Mouse (Mus musculus) small intestine, adult 2 months (tissue): ENCODE measurements around the gene C1qtnf7. TPM values are rescaled to one million over a fixed set of nuclear protein-coding genes. Genes with fewer than 3 reads are reported as not detected.

Source experiments
- H3K27ac ChIP-seq: fragments of 200-500 bp; 2 replicates; pipeline ENCODE4 v1.5.1; 2012; ENCODE audit warnings: low read depth, low read length, control low read depth, inconsistent platforms; ENCODE audit not compliant: insufficient read depth
- H3K27me3 ChIP-seq: fragments of 200-500 bp; 2 replicates; pipeline ENCODE4 v1.6.1; 2012; ENCODE audit warnings: mild to moderate bottlenecking, moderate library complexity, low read length, inconsistent platforms; ENCODE audit not compliant: control insufficient read depth, insufficient read depth
- H3K36me3 ChIP-seq: fragments of 200-500 bp; 2 replicates; pipeline ENCODE4 v1.6.1; 2012; ENCODE audit warnings: mild to moderate bottlenecking, low read length, control low read depth, inconsistent platforms; ENCODE audit not compliant: control insufficient read depth, insufficient read depth
- H3K4me1 ChIP-seq: fragments of 200-500 bp; 2 replicates; pipeline ENCODE4 v1.6.1; 2012; ENCODE audit warnings: low read length, inconsistent platforms, mixed read lengths; ENCODE audit not compliant: control insufficient read depth, insufficient read depth, insufficient read length
- H3K4me3 ChIP-seq: fragments of 200-500 bp; 2 replicates; pipeline ENCODE4 v1.5.1; 2012; ENCODE audit warnings: low read depth, mild to moderate bottlenecking, control low read depth, inconsistent platforms, low read length, moderate library complexity
- CTCF ChIP-seq: fragments of 200-500 bp; IDR thresholded peaks from 2 replicates; pipeline ENCODE4 v1.5.1; 2012; ENCODE audit warnings: low read depth, mild to moderate bottlenecking, control low read depth, inconsistent platforms, low read length, moderate library complexity, mixed read lengths; ENCODE audit not compliant: insufficient replicate concordance, insufficient read length; ENCODE audit errors: extremely low read depth
- POLR2A ChIP-seq: fragments of 200-500 bp; IDR thresholded peaks from 2 replicates; pipeline ENCODE4 v1.6.1; 2012; ENCODE audit warnings: low read depth, mild to moderate bottlenecking, control low read depth, inconsistent platforms, low read length, moderate library complexity
- WGBS: fragments of 180-500 bp; shearing (Covaris S2); methylation state at CpG from one replicate; pipeline ENCODE4 v1.1.7; 2018; 5-methylcytosine and 5-hydroxymethylcytosine counted together
- polyA plus RNA-seq: library from polyadenylated mRNA; depleted of rRNA; stranded (reverse); fragments of >200 nt; gene quantifications from 2 replicates; pipeline ENCODE4 v1.2.3, GENCODE M21; 2012

Gene C1qtnf7
- polyA plus RNA-seq, 1 experiment: 0.58 TPM

GRCm38 (mm10) chr5:43539168-43539516, 23.8 kb downstream of the C1qtnf7 start:
- Histone ChIP-seq H3K27me3 (no peaks in the 10 kb centered on the region), H3K4me1 (peaks cover 7% of the 10 kb centered on the region; the same call in 1 of the 2 replicates), H3K36me3 (no peaks in the 10 kb centered on the region), H3K4me3 (no peak overlapping the region), H3K27ac (no peak overlapping the region)
- WGBS: 42% methylated on average over 3 of the region's 3 CpGs
- TF ChIP-seq POLR2A (no peak), CTCF (no peak)

GRCm38 (mm10) chr5:43539871-43540270, 24.5 kb downstream of the C1qtnf7 start:
- no peaks in the 10 kb centered on the region for H3K27me3 ChIP-seq
- peaks cover 7% of the 10 kb centered on the region; the same call in 1 of the 2 replicates for H3K4me1 ChIP-seq
- H3K36me3 ChIP-seq: no peaks in the 10 kb centered on the region
- H3K27ac ChIP-seq: no peak overlapping the region
- TF ChIP-seq POLR2A (no peak), CTCF (no peak)
- no peak overlapping the region for H3K4me3 ChIP-seq

GRCm38 (mm10) chr5:43541492-43541891, 26.2 kb downstream of the C1qtnf7 start:
- TF ChIP-seq CTCF (no peak), POLR2A (no peak)
- 84% methylated on average over 5 of the region's 5 CpGs for WGBS

GRCm38 (mm10) chr5:43542246-43542845, 27.0 kb downstream of the C1qtnf7 start:
- Histone ChIP-seq H3K36me3 (no peaks in the 10 kb centered on the region), H3K27me3 (no peaks in the 10 kb centered on the region), H3K4me3 (no peak overlapping the region), H3K4me1 (peaks cover 7% of the 10 kb centered on the region; the same call in 1 of the 2 replicates), H3K27ac (no peak overlapping the region)
- no peak for TF ChIP-seq CTCF
- TF ChIP-seq POLR2A: no peak
- 53% methylated on average over 7 of the region's 7 CpGs for WGBS

More at GRCm38 (mm10) chr5:43541492-43541891, 26.2 kb downstream of the C1qtnf7 start:
- no peaks in the 10 kb centered on the region for H3K27me3 ChIP-seq
- peaks cover 7% of the 10 kb centered on the region; the same call in 1 of the 2 replicates for H3K4me1 ChIP-seq
- H3K27ac ChIP-seq: no peak overlapping the region
- no peaks in the 10 kb centered on the region for H3K36me3 ChIP-seq
- no peak overlapping the region for H3K4me3 ChIP-seq

- Histone ChIP-seq H3K4me1 (no peaks in the 10 kb centered on the region; the same call in 1 of the 2 replicates), H3K27ac (peak overlapping the region; percentile 13; the same call in 1 of the 2 replicates), H3K27me3 (no peaks in the 10 kb centered on the region), H3K4me3 (no peak overlapping the region), H3K36me3 (no peaks in the 10 kb centered on the region)
- WGBS: 26% methylated on average over 4 of the region's 4 CpGs
- TF ChIP-seq CTCF (no peak), POLR2A (no peak)
Measured at GRCm38 (mm10) chr5:43549951-43550350, 34.6 kb downstream of the C1qtnf7 start.

- no peaks in the 10 kb centered on the region; the same call in 1 of the 2 replicates for H3K4me1 ChIP-seq
- peak overlapping the region; percentile 13 for H3K27ac ChIP-seq
- no peaks in the 10 kb centered on the region for H3K36me3 ChIP-seq
- TF ChIP-seq CTCF (no peak), POLR2A (no peak)
- H3K4me3 ChIP-seq: no peak overlapping the region
- WGBS: 12% methylated on average over 4 of the region's 4 CpGs
- H3K27me3 ChIP-seq: no peaks in the 10 kb centered on the region
Measured at GRCm38 (mm10) chr5:43550444-43550843, 35.1 kb downstream of the C1qtnf7 start.

GRCm38 (mm10) chr5:43554871-43555270, 39.5 kb downstream of the C1qtnf7 start:
- Histone ChIP-seq H3K27me3 (no peaks in the 10 kb centered on the region), H3K4me3 (no peak overlapping the region), H3K27ac (no peak overlapping the region), H3K36me3 (no peaks in the 10 kb centered on the region), H3K4me1 (no peaks in the 10 kb centered on the region; the same call in 1 of the 2 replicates)
- no peak for TF ChIP-seq CTCF
- no peak for TF ChIP-seq POLR2A
- 13% methylated on average over 2 of the region's 2 CpGs for WGBS

GRCm38 (mm10) chr5:43555406-43555805, 40.1 kb downstream of the C1qtnf7 start:
- no peaks in the 10 kb centered on the region for H3K36me3 ChIP-seq
- WGBS: 75% methylated on average over 6 of the region's 6 CpGs
- no peaks in the 10 kb centered on the region; the same call in 1 of the 2 replicates for H3K4me1 ChIP-seq
- no peak overlapping the region for H3K27ac ChIP-seq
- no peaks in the 10 kb centered on the region for H3K27me3 ChIP-seq
- H3K4me3 ChIP-seq: no peak overlapping the region
- TF ChIP-seq POLR2A (no peak), CTCF (no peak)
